Mouse (Mus musculus) urinary bladder, adult 2 months (tissue): ENCODE results near the gene Irx4. TPM values are rescaled to one million over a fixed set of nuclear protein-coding genes. Genes with fewer than 3 reads are reported as not detected.

Experiments
- DNase-seq: peaks from one replicate; pipeline ENCODE4 v3.0.0; 2022; ENCODE audit warnings: low spot score
- polyA plus RNA-seq: library from polyadenylated mRNA; depleted of rRNA; stranded (reverse); fragments of >200 nt; gene quantifications from 2 replicates; pipeline ENCODE4 v1.2.3, GENCODE M21; 2012; rRNA removed

The Irx4 gene
- not detected in 2 replicates for polyA plus RNA-seq

- no peak for DNase-seq
These were observed at the start of gene Irx4 for GRCm38 (mm10) chr13:73260354-73261035. Irx4 (plus strand) TSS chr13:73260479.

GRCm38 (mm10) chr13:73214301-73214700, 46.0 kb upstream of the Irx4 start:
- no peak for DNase-seq

GRCm38 (mm10) chr13:73236461-73236860, 23.8 kb upstream of the Irx4 start:
- DNase-seq: no peak

GRCm38 (mm10) chr13:73239191-73239746, 21.0 kb upstream of the Irx4 start:
- DNase-seq: no peak

- DNase-seq: no peak
These were observed 17.7 kb upstream of the Irx4 start for GRCm38 (mm10) chr13:73242556-73242955.

- DNase-seq: no peak
These were observed 13.3 kb upstream of the Irx4 start for GRCm38 (mm10) chr13:73246961-73247360.

- no peak for DNase-seq
These were observed 9.1 kb upstream of the Irx4 start for GRCm38 (mm10) chr13:73251222-73251621.

GRCm38 (mm10) chr13:73252022-73252421, 8.3 kb upstream of the Irx4 start:
- DNase-seq: no peak

- no peak for DNase-seq
These were observed 1.9 kb upstream of the Irx4 start for GRCm38 (mm10) chr13:73258415-73258814.

- no peak for DNase-seq
These were observed 514 bp upstream of the Irx4 start for GRCm38 (mm10) chr13:73259577-73260353.

GRCm38 (mm10) chr13:73261036-73261730, 904 bp downstream of the Irx4 start:
- DNase-seq: no peak

GRCm38 (mm10) chr13:73261881-73262280, 1.6 kb downstream of the Irx4 start:
- DNase-seq: no peak

GRCm38 (mm10) chr13:73262336-73263127, 2.3 kb downstream of the Irx4 start:
- no peak for DNase-seq

- no peak for DNase-seq
These were observed 3.1 kb downstream of the Irx4 start for GRCm38 (mm10) chr13:73263128-73263971.

- DNase-seq: no peak
These were observed 4.0 kb downstream of the Irx4 start for GRCm38 (mm10) chr13:73264166-73264735.

- no peak for DNase-seq
These were observed 4.6 kb downstream of the Irx4 start for GRCm38 (mm10) chr13:73264831-73265230.

GRCm38 (mm10) chr13:73265442-73265841, 5.2 kb downstream of the Irx4 start:
- DNase-seq: no peak

- no peak for DNase-seq
These were observed 7.3 kb downstream of the Irx4 start for GRCm38 (mm10) chr13:73267551-73267950.

GRCm38 (mm10) chr13:73268702-73269101, 8.4 kb downstream of the Irx4 start:
- DNase-seq: no peak

- DNase-seq: no peak
These were observed 9.0 kb downstream of the Irx4 start for GRCm38 (mm10) chr13:73269251-73269650.
